Mouse (Mus musculus) myocyte (in vitro differentiated cells): Measurements from ENCODE around the gene Lrriq1. TPM values are rescaled to one million over a fixed set of nuclear protein-coding genes. Genes with fewer than 3 reads are reported as not detected.

ENCODE experiments used
- H3K27me3 ChIP-seq: one replicate; pipeline ENCODE4 v1.6.1; 2011; ENCODE audit not compliant: control insufficient read depth, insufficient read depth, insufficient read length
- H3K36me3 ChIP-seq: one replicate; pipeline ENCODE4 v1.6.1; 2011; ENCODE audit not compliant: control insufficient read depth, insufficient read depth
- H3K4me2 ChIP-seq: one replicate; pipeline ENCODE4 v1.6.1; 2011; ENCODE audit warnings: low read depth, control low read depth
- H3K4me3 ChIP-seq: one replicate; pipeline ENCODE4 v1.5.1; 2011; ENCODE audit warnings: mild to moderate bottlenecking, control low read depth, moderate library complexity
- H3K79me2 ChIP-seq: one replicate; pipeline ENCODE4 v1.6.1; 2011; ENCODE audit not compliant: control insufficient read depth, insufficient read depth
- H3ac ChIP-seq: one replicate; pipeline ENCODE4 v1.6.1; 2011; ENCODE audit not compliant: control insufficient read depth, insufficient read length
- CEBPB ChIP-seq: IDR thresholded peaks from 2 replicates; pipeline ENCODE4 v1.6.1; 2011; ENCODE audit warnings: mild to moderate bottlenecking, moderate library complexity; ENCODE audit not compliant: poor library complexity, insufficient read depth, severe bottlenecking
- E2F4 ChIP-seq: IDR thresholded peaks from one replicate; pipeline ENCODE4 v1.6.1; 2011; ENCODE audit warnings: mild to moderate bottlenecking, control low read depth, moderate library complexity; ENCODE audit not compliant: insufficient read depth
- MAX ChIP-seq: IDR thresholded peaks from one replicate; pipeline ENCODE4 v1.6.1; 2011; ENCODE audit warnings: low read depth, mild to moderate bottlenecking, control low read depth
- MYOD1 ChIP-seq, 3 experiments: IDR thresholded peaks; one replicate each; pipeline ENCODE4 v1.6.1; 2011; ENCODE audit warnings: control low read depth in 2 of 3, low read depth in 2 of 3, mild to moderate bottlenecking in 2 of 3, moderate library complexity in 1 of 3; ENCODE audit not compliant: insufficient read length in 2 of 3, control insufficient read depth in 1 of 3
- MYOG ChIP-seq, 3 experiments: IDR thresholded peaks; one replicate each; pipeline ENCODE4 v1.6.1; 2011; ENCODE audit warnings: control low read depth in 2 of 3, low read depth in 2 of 3, mild to moderate bottlenecking in 2 of 3; ENCODE audit not compliant: insufficient read length in 2 of 3, control insufficient read depth in 1 of 3, insufficient read depth in 1 of 3
- POLR2A ChIP-seq: IDR thresholded peaks from one replicate; pipeline ENCODE4 v1.6.1; 2011; ENCODE audit warnings: low read depth, mild to moderate bottlenecking, control low read depth, moderate library complexity; ENCODE audit not compliant: insufficient read length
- POLR2AphosphoS2 ChIP-seq: IDR thresholded peaks from one replicate; pipeline ENCODE4 v1.6.1; 2011; ENCODE audit warnings: low read depth, control low read depth; ENCODE audit not compliant: insufficient read length
- REST ChIP-seq: IDR thresholded peaks from one replicate; pipeline ENCODE4 v1.6.1; 2011; ENCODE audit warnings: mild to moderate bottlenecking, control low read depth, moderate library complexity; ENCODE audit not compliant: insufficient read depth, insufficient read length
- SRF ChIP-seq: IDR thresholded peaks from one replicate; pipeline ENCODE4 v1.6.1; 2011; ENCODE audit warnings: low read depth; ENCODE audit not compliant: control insufficient read depth, insufficient read length
- TCF12 ChIP-seq: IDR thresholded peaks from one replicate; pipeline ENCODE4 v1.6.1; 2011; ENCODE audit warnings: mild to moderate bottlenecking, control low read depth; ENCODE audit not compliant: poor library complexity, insufficient read depth, severe bottlenecking
- TCF3 ChIP-seq: IDR thresholded peaks from one replicate; pipeline ENCODE4 v1.6.1; 2011; ENCODE audit warnings: low read depth, control low read depth; ENCODE audit not compliant: insufficient read length
- USF1 ChIP-seq: IDR thresholded peaks from one replicate; pipeline ENCODE4 v1.6.1; 2011; ENCODE audit warnings: low read depth, mild to moderate bottlenecking, control low read depth, moderate library complexity
- polyA plus RNA-seq: library from polyadenylated mRNA; unstranded; fragments of >200 nt; fragmentation: generic; extraction: Trizol; gene quantifications from one replicate; pipeline ENCODE4 v1.2.1, GENCODE M21; 2012; ENCODE audit warnings: missing spikeins

The Lrriq1 gene
- polyA plus RNA-seq = not detected

DNA sequence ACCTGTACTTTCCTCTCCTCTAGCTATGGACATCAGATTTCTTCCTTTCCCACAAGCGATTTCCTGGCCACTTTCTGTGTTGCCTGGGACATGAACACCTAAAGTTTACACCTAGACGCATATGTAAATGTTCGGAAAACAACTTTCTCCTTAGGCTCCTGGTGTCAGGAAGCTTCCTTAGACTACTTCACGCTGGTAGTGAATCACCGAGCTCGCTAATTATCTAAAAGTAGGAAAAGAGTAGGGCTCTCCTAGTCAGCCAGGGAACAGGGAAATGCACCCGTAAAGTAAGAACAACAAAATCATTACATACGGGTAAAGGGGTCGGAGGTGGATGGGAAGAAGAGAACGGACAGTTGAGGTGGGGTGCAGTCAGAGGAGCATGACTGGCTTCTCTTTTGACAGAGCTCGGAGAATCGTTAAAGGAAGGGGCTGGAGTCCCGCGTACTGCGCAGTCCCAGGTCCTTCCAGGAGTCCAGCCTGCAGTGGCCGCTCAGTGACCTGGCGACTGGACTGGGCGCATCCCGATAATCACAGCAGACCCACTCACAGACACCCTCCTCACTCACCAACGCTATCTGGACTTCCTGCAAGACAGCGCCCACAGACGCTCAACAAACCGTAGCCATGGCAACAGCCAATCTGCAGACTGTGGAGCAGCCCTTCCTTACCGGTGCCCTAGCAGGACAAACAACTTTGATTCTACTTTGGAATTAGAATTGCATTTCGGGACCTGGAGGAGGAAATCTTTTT is at the start of gene Lrriq1:
Lrriq1 (minus strand) TSS at position 616 of the 753 bp plus-strand sequence.
- Histone ChIP-seq H3K36me3 (no peaks in the 10 kb centered on the region), H3K4me3 (no peak within 1 kb of the TSS), H3K4me2 (peak within 1 kb of the TSS; percentile 52), H3K79me2 (no peaks in the 10 kb centered on the region), H3K27me3 (no peaks in the 10 kb centered on the region), H3ac (no peak within 1 kb of the TSS)
- TF ChIP-seq TCF3 (no peak), USF1 (no peak), MYOD1 (IDR thresholded peaks at IDR 0.05; ENCODE audit: control insufficient read depth in 1 of 3, insufficient read length in 2 of 3, low read depth in 2 of 3) (no peak), POLR2A (no peak), MAX (no peak), REST (no peak), MYOG (IDR thresholded peaks at IDR 0.05; ENCODE audit: control insufficient read depth in 1 of 3, insufficient read depth in 1 of 3, insufficient read length in 2 of 3, low read depth in 2 of 3) (no peak), CEBPB (no peak), E2F4 (no peak), SRF (no peak), TCF12 (no peak), POLR2AphosphoS2 (no peak)

DNA sequence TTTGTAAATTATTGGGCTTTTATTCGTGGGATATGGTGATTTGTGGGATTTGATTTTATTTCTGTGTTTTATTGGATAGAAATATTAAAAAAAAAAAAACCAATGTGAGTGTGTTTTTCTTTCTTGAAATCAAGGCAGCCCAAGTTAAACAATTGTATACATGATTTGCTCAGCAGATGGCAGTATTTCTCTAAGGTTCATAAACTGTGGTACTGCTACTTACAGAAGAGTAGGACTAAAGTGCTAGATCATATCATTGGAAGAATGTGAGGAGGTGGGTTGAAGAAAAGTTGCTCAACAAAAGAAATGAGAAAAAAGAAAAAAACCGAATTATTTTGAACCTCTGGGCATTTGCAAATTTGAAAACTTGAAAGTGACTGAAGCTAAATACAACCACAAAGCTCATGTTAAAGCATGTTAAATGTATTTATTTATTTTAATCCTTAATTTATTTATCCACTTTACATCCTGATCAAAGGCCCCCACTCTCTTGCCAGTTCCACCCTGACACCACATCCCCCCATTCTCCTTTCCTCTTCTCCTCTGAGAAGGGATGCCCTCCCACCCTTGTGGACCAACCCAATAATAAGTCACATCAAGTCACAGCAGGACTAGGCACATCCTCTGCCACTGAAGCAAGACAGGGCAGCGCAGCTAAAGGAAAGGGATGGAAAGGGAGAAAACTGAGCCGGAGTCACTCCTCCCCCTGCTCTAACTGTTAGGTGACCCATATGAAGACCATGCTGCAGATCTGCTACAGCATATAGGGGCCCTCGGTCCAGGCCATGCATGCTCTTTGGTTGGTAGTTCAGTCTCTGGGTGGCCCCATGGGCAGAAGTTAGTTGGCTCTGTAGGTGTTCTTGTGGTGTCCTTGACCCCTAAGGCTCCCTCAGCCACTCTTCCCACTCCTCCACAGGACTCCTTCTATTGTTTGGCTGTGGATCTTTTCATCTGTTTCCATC is 18.0 kb upstream of the Lrriq1 start:
- Histone ChIP-seq H3K36me3 (no peaks in the 10 kb centered on the region), H3K4me3 (no peak overlapping the region), H3K4me2 (no peak overlapping the region), H3ac (no peak overlapping the region), H3K79me2 (no peaks in the 10 kb centered on the region), H3K27me3 (no peaks in the 10 kb centered on the region)
- no peak for TF ChIP-seq MYOD1 (IDR thresholded peaks at IDR 0.05; ENCODE audit: control insufficient read depth in 1 of 3, insufficient read length in 2 of 3, low read depth in 2 of 3)
- no peak for TF ChIP-seq MAX

DNA sequence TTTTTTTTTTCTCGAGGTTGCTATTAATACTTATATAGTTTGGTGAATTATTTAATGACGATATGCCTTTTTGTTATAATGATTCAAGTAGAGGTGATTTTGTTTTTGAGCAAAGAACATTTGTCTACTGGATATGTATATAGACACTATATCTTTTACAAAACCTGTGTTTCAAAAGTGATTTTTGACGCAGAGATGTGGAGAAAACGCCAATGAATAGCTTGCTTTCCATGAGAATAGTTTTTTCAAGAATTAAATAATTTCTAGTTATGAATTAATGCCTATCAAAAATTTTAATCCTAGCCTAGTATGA is 294 bp upstream of the Lrriq1 start:
- Histone ChIP-seq H3K4me2 (peak overlapping the region; percentile 12), H3ac (no peak overlapping the region), H3K36me3 (no peaks in the 10 kb centered on the region), H3K79me2 (no peaks in the 10 kb centered on the region), H3K4me3 (no peak overlapping the region), H3K27me3 (no peaks in the 10 kb centered on the region)
- TF ChIP-seq CEBPB = no peak
- no peak for TF ChIP-seq TCF3
- no peak for TF ChIP-seq POLR2A
- no peak for TF ChIP-seq MAX

DNA sequence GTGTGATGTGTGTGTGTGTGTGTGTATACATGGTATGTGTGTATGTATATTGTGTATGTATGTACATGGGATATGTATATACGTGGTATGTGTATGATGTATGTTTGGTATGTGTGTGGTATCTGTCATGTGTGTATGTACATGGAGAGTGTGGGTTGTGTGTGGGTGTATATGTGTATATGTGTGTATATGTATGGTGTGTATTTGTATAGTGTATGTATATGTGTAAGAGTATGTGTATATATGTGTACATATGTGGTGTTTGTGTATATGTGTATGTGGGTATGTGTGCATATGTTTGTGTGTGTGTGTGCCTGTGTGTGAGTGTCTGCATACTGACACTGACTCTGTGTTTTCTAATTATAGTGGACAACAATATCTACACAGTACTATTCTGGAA is 9.5 kb downstream of the Lrriq1 start:
- Histone ChIP-seq H3K27me3 (no peaks in the 10 kb centered on the region), H3K4me3 (no peak overlapping the region), H3K36me3 (no peaks in the 10 kb centered on the region), H3K79me2 (no peaks in the 10 kb centered on the region), H3ac (no peak overlapping the region), H3K4me2 (no peak overlapping the region)
- TF ChIP-seq REST (no peak), CEBPB (no peak), USF1 (no peak), E2F4 (no peak), MAX (no peak), POLR2AphosphoS2 (no peak), MYOG (IDR thresholded peaks at IDR 0.05; ENCODE audit: control insufficient read depth in 1 of 3, insufficient read depth in 1 of 3, insufficient read length in 2 of 3, low read depth in 2 of 3) (no peak), POLR2A (no peak), TCF12 (no peak), TCF3 (no peak), SRF (no peak), MYOD1 (IDR thresholded peaks at IDR 0.05; ENCODE audit: control insufficient read depth in 1 of 3, insufficient read length in 2 of 3, low read depth in 2 of 3) (no peak)

DNA sequence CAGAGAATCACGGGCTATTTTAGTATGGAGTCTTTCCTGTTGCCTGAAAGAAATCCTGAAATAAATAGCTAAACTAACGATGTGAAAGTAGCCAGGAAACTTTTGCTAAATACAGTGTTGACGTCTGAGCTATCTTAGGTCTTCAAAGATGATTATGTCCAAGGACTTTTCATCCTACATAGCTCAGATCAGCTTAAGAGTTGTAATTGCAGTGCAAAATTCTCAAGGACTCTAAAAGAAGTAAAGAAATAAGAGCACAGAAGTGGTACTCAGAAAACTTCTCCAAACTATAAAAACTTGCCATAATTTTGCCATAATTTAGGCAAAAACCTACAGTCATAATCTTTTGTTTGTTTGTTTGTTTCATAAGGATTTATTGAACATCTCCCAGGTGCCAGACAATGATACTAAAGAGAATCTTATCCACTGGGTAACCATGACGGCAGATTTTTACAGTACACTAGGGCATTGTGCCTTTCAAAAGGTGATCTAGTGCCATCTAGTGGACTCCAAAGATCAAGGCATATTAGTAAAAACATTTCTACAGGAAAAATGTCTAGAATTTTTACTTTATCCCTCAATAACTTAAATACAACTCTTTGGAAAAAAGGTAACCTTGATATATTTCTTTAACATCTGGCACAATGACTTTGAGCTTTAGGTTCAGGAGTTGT is 41.3 kb downstream of the Lrriq1 start:
- TF ChIP-seq E2F4 = no peak
- TF ChIP-seq POLR2A = no peak
- no peak for TF ChIP-seq MYOD1 (IDR thresholded peaks at IDR 0.05; ENCODE audit: control insufficient read depth in 1 of 3, insufficient read length in 2 of 3, low read depth in 2 of 3)
- TF ChIP-seq TCF3 = no peak
- TF ChIP-seq TCF12 = no peak
- no peak for TF ChIP-seq MAX
- TF ChIP-seq SRF = no peak
- no peak for TF ChIP-seq CEBPB
- TF ChIP-seq USF1 = no peak
- no peak for TF ChIP-seq MYOG (IDR thresholded peaks at IDR 0.05; ENCODE audit: control insufficient read depth in 1 of 3, insufficient read depth in 1 of 3, insufficient read length in 2 of 3, low read depth in 2 of 3)
- TF ChIP-seq POLR2AphosphoS2 = no peak
- TF ChIP-seq REST = no peak
- no peak overlapping the region for H3K4me3 ChIP-seq
- H3ac ChIP-seq = no peak overlapping the region
- no peaks in the 10 kb centered on the region for H3K36me3 ChIP-seq
- H3K79me2 ChIP-seq = no peaks in the 10 kb centered on the region
- H3K27me3 ChIP-seq = no peaks in the 10 kb centered on the region
- no peak overlapping the region for H3K4me2 ChIP-seq
